Mouse (Mus musculus) cerebellum, adult 2 months (tissue): Measurements from ENCODE around the gene Nsd1.

Source experiments
- CTCF ChIP-seq: fragments of 200-500 bp; IDR thresholded peaks from 2 replicates; pipeline ENCODE4 v1.5.1; 2011; ENCODE audit warnings: low read depth, mild to moderate bottlenecking, control low read depth, low read length, moderate library complexity, borderline replicate concordance; ENCODE audit not compliant: insufficient read depth
- POLR2A ChIP-seq: fragments of 200-500 bp; IDR thresholded peaks from 2 replicates; pipeline ENCODE4 v1.6.1; 2011; ENCODE audit warnings: low read length, control low read depth, borderline replicate concordance; ENCODE audit not compliant: insufficient read depth

DNA sequence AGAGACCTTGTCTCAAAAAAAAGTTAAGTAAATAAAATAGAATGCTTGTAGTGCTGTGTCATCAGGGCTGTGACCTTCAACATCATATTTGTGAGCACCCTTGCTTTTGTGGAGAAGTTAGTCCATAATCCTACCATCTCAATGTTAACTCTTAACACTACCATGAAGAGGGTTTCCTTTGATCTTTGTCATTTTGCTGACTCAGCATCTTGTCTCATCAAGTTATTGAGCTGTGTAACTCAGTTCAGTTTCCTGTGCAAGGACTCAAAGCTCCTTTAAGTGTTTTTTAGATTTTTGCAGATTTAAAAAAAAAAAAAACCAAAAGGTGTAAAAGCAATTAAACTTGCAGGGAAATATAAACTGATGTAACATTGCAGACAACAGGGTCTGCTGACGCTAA is 87.2 kb downstream of the Nsd1 start:
- no peak for TF ChIP-seq CTCF
- TF ChIP-seq POLR2A = no peak
